Mouse (Mus musculus): ENCODE measurements around the gene Gm49325. TPM values are rescaled to one million over a fixed set of nuclear protein-coding genes. Genes with fewer than 3 reads are reported as not detected.
"Not testable (repeated sequence)": the region's sequence is repeated elsewhere in the genome, so short reads cannot be mapped to it uniquely, and the experiment has no call there.

The Gm49325 gene
- total RNA-seq, 2 experiments from 2014 or later, result not detected

- ATAC-seq (replicated peaks; ENCODE audit: low FRiP score, poor library complexity, severe bottlenecking), result no peak
Observed at GRCm38 (mm10) chr10:77663949-77664665, 58.1 kb downstream of the Gm49325 start.

- no peak for ATAC-seq (replicated peaks; ENCODE audit: low FRiP score, poor library complexity, severe bottlenecking)
Observed at GRCm38 (mm10) chr10:77666342-77666741, 60.3 kb downstream of the Gm49325 start.

- ATAC-seq (replicated peaks; ENCODE audit: low FRiP score, poor library complexity, severe bottlenecking), result no peak
Observed at GRCm38 (mm10) chr10:77667402-77667801, 61.4 kb downstream of the Gm49325 start.

GRCm38 (mm10) chr10:77670710-77671109 lies 64.7 kb downstream of the Gm49325 start:
- no peak for ATAC-seq (replicated peaks; ENCODE audit: low FRiP score, poor library complexity, severe bottlenecking)

GRCm38 (mm10) chr10:77671519-77671918 lies 65.5 kb downstream of the Gm49325 start:
- ATAC-seq (replicated peaks; ENCODE audit: low FRiP score, poor library complexity, severe bottlenecking), result no peak

GRCm38 (mm10) chr10:77673765-77674164 lies 67.8 kb downstream of the Gm49325 start:
- ATAC-seq (replicated peaks; ENCODE audit: low FRiP score, poor library complexity, severe bottlenecking), result no peak

- ATAC-seq (replicated peaks; ENCODE audit: low FRiP score, poor library complexity, severe bottlenecking), result no peak
Observed at GRCm38 (mm10) chr10:77677562-77677961, 71.6 kb downstream of the Gm49325 start.

GRCm38 (mm10) chr10:77682994-77683393 lies 77.0 kb downstream of the Gm49325 start:
- no peak for ATAC-seq (replicated peaks; ENCODE audit: low FRiP score, poor library complexity, severe bottlenecking)

- no peak for ATAC-seq (replicated peaks; ENCODE audit: low FRiP score, poor library complexity, severe bottlenecking)
Observed at GRCm38 (mm10) chr10:77684181-77684580, 78.2 kb downstream of the Gm49325 start.

- no peak for ATAC-seq (replicated peaks; ENCODE audit: low FRiP score, poor library complexity, severe bottlenecking)
Observed at GRCm38 (mm10) chr10:77685895-77686664, 80.1 kb downstream of the Gm49325 start, which contains the start of gene Tspear. Gene Tspear, plus strand, starts transcription at chr10:77686569.

GRCm38 (mm10) chr10:77687021-77687420 lies 81.0 kb downstream of the Gm49325 start:
- ATAC-seq (replicated peaks; ENCODE audit: low FRiP score, poor library complexity, severe bottlenecking), result no peak

GRCm38 (mm10) chr10:77690356-77690807 lies 84.4 kb downstream of the Gm49325 start, which contains the start of gene Gm19402:
Gene Gm19402, minus strand, starts transcription at chr10:77690757.
- not testable (repeated sequence) for ATAC-seq (replicated peaks; ENCODE audit: low FRiP score, poor library complexity, severe bottlenecking)

Other genes with a start within 250 kb of the Gm49325 start
- not detected in 2 replicates for gene Adarb1, start 187.9 kb upstream of the Gm49325 start, total RNA-seq (2015; ENCODE audit: low replicate concordance)
- gene Adarb1, start 187.9 kb upstream of the Gm49325 start, total RNA-seq (2017; ENCODE audit: low replicate concordance), result not detected in 2 replicates
- gene Fam207a, start 90.4 kb upstream of the Gm49325 start, total RNA-seq (2015; ENCODE audit: low replicate concordance), result 2.2 and 5.9 TPM in 2 replicates
- gene Fam207a, start 90.4 kb upstream of the Gm49325 start, total RNA-seq (2017; ENCODE audit: low replicate concordance), result 13.2 and 16.2 TPM in 2 replicates
- gene Itgb2, start 75.9 kb upstream of the Gm49325 start, total RNA-seq (2015; ENCODE audit: low replicate concordance), result 36.4 and 37.3 TPM in 2 replicates
- 20.9 and 29.3 TPM in 2 replicates for gene Itgb2, start 75.9 kb upstream of the Gm49325 start, total RNA-seq (2017; ENCODE audit: low replicate concordance)
- 62.5 and 73.9 TPM in 2 replicates for gene Pttg1ip, start 24.5 kb upstream of the Gm49325 start, total RNA-seq (2015; ENCODE audit: low replicate concordance)
- gene Pttg1ip, start 24.5 kb upstream of the Gm49325 start, total RNA-seq (2017; ENCODE audit: low replicate concordance), result 34.0 and 59.3 TPM in 2 replicates
- 9.2 and 14.8 TPM in 2 replicates for gene Sumo3, start 100 bp upstream of the Gm49325 start, total RNA-seq (2015; ENCODE audit: low replicate concordance)
- gene Sumo3, start 100 bp upstream of the Gm49325 start, total RNA-seq (2017; ENCODE audit: low replicate concordance), result 21.1 and 33.6 TPM in 2 replicates
- gene Ube2g2, start 16.1 kb downstream of the Gm49325 start, total RNA-seq (2015; ENCODE audit: low replicate concordance), result 6.8 and 9.6 TPM in 2 replicates
- 10.4 and 11.3 TPM in 2 replicates for gene Ube2g2, start 16.1 kb downstream of the Gm49325 start, total RNA-seq (2017; ENCODE audit: low replicate concordance)
- not detected in 2 replicates for gene Tspear, start 80.4 kb downstream of the Gm49325 start, total RNA-seq (2015; ENCODE audit: low replicate concordance)
- not detected in 2 replicates for gene Tspear, start 80.4 kb downstream of the Gm49325 start, total RNA-seq (2017; ENCODE audit: low replicate concordance)
- not detected in 2 replicates for gene Gm19402, start 84.6 kb downstream of the Gm49325 start, total RNA-seq (2015; ENCODE audit: low replicate concordance)
- gene Gm19402, start 84.6 kb downstream of the Gm49325 start, total RNA-seq (2017; ENCODE audit: low replicate concordance), result not detected in 2 replicates
- gene Gm9508, start 91.0 kb downstream of the Gm49325 start, total RNA-seq (2015; ENCODE audit: low replicate concordance), result not detected in 2 replicates
- gene Gm9508, start 91.0 kb downstream of the Gm49325 start, total RNA-seq (2017; ENCODE audit: low replicate concordance), result not detected in 2 replicates
- gene Gm10272, start 100.4 kb downstream of the Gm49325 start, total RNA-seq (2015; ENCODE audit: low replicate concordance), result not detected in 2 replicates
- gene Gm10272, start 100.4 kb downstream of the Gm49325 start, total RNA-seq (2017; ENCODE audit: low replicate concordance), result not detected in 2 replicates
- gene Gm10024, start 105.3 kb downstream of the Gm49325 start, total RNA-seq (2015; ENCODE audit: low replicate concordance), result not detected in 2 replicates
- not detected in 2 replicates for gene Gm10024, start 105.3 kb downstream of the Gm49325 start, total RNA-seq (2017; ENCODE audit: low replicate concordance)
- not detected in 2 replicates for gene Gm10142, start 109.6 kb downstream of the Gm49325 start, total RNA-seq (2015; ENCODE audit: low replicate concordance)
- gene Gm10142, start 109.6 kb downstream of the Gm49325 start, total RNA-seq (2017; ENCODE audit: low replicate concordance), result not detected in 2 replicates
- not detected in 2 replicates for gene Krtap12-1, start 114.4 kb downstream of the Gm49325 start, total RNA-seq (2015; ENCODE audit: low replicate concordance)
- gene Krtap12-1, start 114.4 kb downstream of the Gm49325 start, total RNA-seq (2017; ENCODE audit: low replicate concordance), result not detected in 2 replicates
- not detected in 2 replicates for gene Gm10100, start 120.3 kb downstream of the Gm49325 start, total RNA-seq (2015; ENCODE audit: low replicate concordance)
- gene Gm10100, start 120.3 kb downstream of the Gm49325 start, total RNA-seq (2017; ENCODE audit: low replicate concordance), result not detected in 2 replicates
- not detected in 2 replicates for gene Gm18596, start 136.4 kb downstream of the Gm49325 start, total RNA-seq (2015; ENCODE audit: low replicate concordance)
- gene Gm18596, start 136.4 kb downstream of the Gm49325 start, total RNA-seq (2017; ENCODE audit: low replicate concordance), result not detected in 2 replicates
- not detected in 2 replicates for gene Gm9736, start 145.2 kb downstream of the Gm49325 start, total RNA-seq (2015; ENCODE audit: low replicate concordance)
- gene Gm9736, start 145.2 kb downstream of the Gm49325 start, total RNA-seq (2017; ENCODE audit: low replicate concordance), result not detected in 2 replicates
- gene Gm3233, start 153.5 kb downstream of the Gm49325 start, total RNA-seq (2015; ENCODE audit: low replicate concordance), result not detected in 2 replicates
- not detected in 2 replicates for gene Gm3233, start 153.5 kb downstream of the Gm49325 start, total RNA-seq (2017; ENCODE audit: low replicate concordance)
- gene Gm3238, start 165.1 kb downstream of the Gm49325 start, total RNA-seq (2015; ENCODE audit: low replicate concordance), result not detected in 2 replicates
- gene Gm3238, start 165.1 kb downstream of the Gm49325 start, total RNA-seq (2017; ENCODE audit: low replicate concordance), result not detected in 2 replicates
- gene Gm7138, start 170.7 kb downstream of the Gm49325 start, total RNA-seq (2015; ENCODE audit: low replicate concordance), result not detected in 2 replicates
- gene Gm7138, start 170.7 kb downstream of the Gm49325 start, total RNA-seq (2017; ENCODE audit: low replicate concordance), result not detected in 2 replicates
- not detected in 2 replicates for gene Gm3250, start 176.3 kb downstream of the Gm49325 start, total RNA-seq (2015; ENCODE audit: low replicate concordance)
- not detected in 2 replicates for gene Gm3250, start 176.3 kb downstream of the Gm49325 start, total RNA-seq (2017; ENCODE audit: low replicate concordance)
- gene Gm7137, start 182.0 kb downstream of the Gm49325 start, total RNA-seq (2015; ENCODE audit: low replicate concordance), result not detected in 2 replicates
- gene Gm7137, start 182.0 kb downstream of the Gm49325 start, total RNA-seq (2017; ENCODE audit: low replicate concordance), result not detected in 2 replicates
- not detected in 2 replicates for gene Gm9639, start 188.9 kb downstream of the Gm49325 start, total RNA-seq (2015; ENCODE audit: low replicate concordance)
- gene Gm9639, start 188.9 kb downstream of the Gm49325 start, total RNA-seq (2017; ENCODE audit: low replicate concordance), result not detected in 2 replicates
- gene Gm19668, start 192.9 kb downstream of the Gm49325 start, total RNA-seq (2015; ENCODE audit: low replicate concordance), result not detected in 2 replicates
- not detected in 2 replicates for gene Gm19668, start 192.9 kb downstream of the Gm49325 start, total RNA-seq (2017; ENCODE audit: low replicate concordance)
- gene Gm9507, start 205.6 kb downstream of the Gm49325 start, total RNA-seq (2015; ENCODE audit: low replicate concordance), result not detected in 2 replicates
- not detected in 2 replicates for gene Gm9507, start 205.6 kb downstream of the Gm49325 start, total RNA-seq (2017; ENCODE audit: low replicate concordance)
- gene Gm2696, start 208.5 kb downstream of the Gm49325 start, total RNA-seq (2015; ENCODE audit: low replicate concordance), result not detected in 2 replicates
- not detected in 2 replicates for gene Gm2696, start 208.5 kb downstream of the Gm49325 start, total RNA-seq (2017; ENCODE audit: low replicate concordance)
- gene Krtap10-4, start 220.9 kb downstream of the Gm49325 start, total RNA-seq (2015; ENCODE audit: low replicate concordance), result not detected in 2 replicates
- not detected in 2 replicates for gene Krtap10-4, start 220.9 kb downstream of the Gm49325 start, total RNA-seq (2017; ENCODE audit: low replicate concordance)
- not detected in 2 replicates for gene Krtap10-10, start 229.8 kb downstream of the Gm49325 start, total RNA-seq (2015; ENCODE audit: low replicate concordance)
- not detected in 2 replicates for gene Krtap10-10, start 229.8 kb downstream of the Gm49325 start, total RNA-seq (2017; ENCODE audit: low replicate concordance)
- not detected in 2 replicates for gene Gm36176, start 240.6 kb downstream of the Gm49325 start, total RNA-seq (2015; ENCODE audit: low replicate concordance)
- gene Gm36176, start 240.6 kb downstream of the Gm49325 start, total RNA-seq (2017; ENCODE audit: low replicate concordance), result not detected in 2 replicates
- gene Gm10318, start 246.7 kb downstream of the Gm49325 start, total RNA-seq (2015; ENCODE audit: low replicate concordance), result not detected in 2 replicates
- not detected in 2 replicates for gene Gm10318, start 246.7 kb downstream of the Gm49325 start, total RNA-seq (2017; ENCODE audit: low replicate concordance)

Data from erythroid progenitor cell, adult 5-6 weeks (primary cell).